Mouse (Mus musculus) bone marrow macrophage, adult 2 months (primary cell): ENCODE results near the gene Smco1. TPM values are rescaled to one million over a fixed set of nuclear protein-coding genes. Genes with fewer than 3 reads are reported as not detected.
"Not testable (repeated sequence)": the region's sequence is repeated elsewhere in the genome, so short reads cannot be mapped to it uniquely, and the experiment has no call there.

Experiments
- H3K27ac ChIP-seq: 2 replicates; pipeline ENCODE4 v1.5.1; 2012; ENCODE audit warnings: low read depth, low read length; ENCODE audit not compliant: insufficient read depth
- H3K4me1 ChIP-seq: 2 replicates; pipeline ENCODE4 v1.6.1; 2012; ENCODE audit warnings: low read length; ENCODE audit not compliant: control insufficient read depth, insufficient read depth
- H3K4me3 ChIP-seq: 2 replicates; pipeline ENCODE4 v1.5.1; 2012; ENCODE audit warnings: mild to moderate bottlenecking, low read length, moderate library complexity; ENCODE audit not compliant: insufficient read depth
- CTCF ChIP-seq: IDR thresholded peaks from 2 replicates; pipeline ENCODE4 v1.5.1; 2012; ENCODE audit warnings: low read depth, mild to moderate bottlenecking, low read length, moderate library complexity
- POLR2A ChIP-seq: IDR thresholded peaks from 2 replicates; pipeline ENCODE4 v1.6.1; 2012; ENCODE audit warnings: mild to moderate bottlenecking, low read depth, low read length, borderline replicate concordance
- polyA plus RNA-seq: library from polyadenylated mRNA; stranded (reverse); fragments of >200 nt; gene quantifications from 2 replicates; pipeline ENCODE4 v1.2.4, GENCODE M21; 2012; ENCODE audit not compliant: missing spikeins, insufficient read depth, insufficient read length

Gene Smco1
- not detected in 2 replicates for polyA plus RNA-seq

DNA sequence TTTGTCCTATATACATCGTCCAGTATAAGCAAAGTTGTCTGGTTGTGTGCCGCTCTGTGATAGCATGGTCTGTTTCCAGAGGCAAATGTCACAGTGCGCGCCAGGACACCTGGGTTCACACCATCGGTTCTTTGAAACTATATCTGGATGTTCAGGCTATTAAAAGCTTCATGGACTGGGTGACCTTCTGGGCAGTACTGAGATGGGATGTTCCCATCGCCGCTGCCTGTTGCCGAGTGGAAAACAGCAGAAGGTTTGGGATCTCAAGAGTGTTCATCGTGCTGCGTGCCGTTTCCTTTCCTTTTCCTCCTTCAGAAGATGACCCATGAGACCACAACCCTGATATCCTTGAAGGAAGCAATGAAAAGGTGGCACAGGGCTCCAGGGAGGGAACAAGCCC, at the start of gene Smco1:
Smco1 (plus strand) TSS at position 178 of the 400 bp plus-strand sequence.
- TF ChIP-seq CTCF, result no peak
- TF ChIP-seq POLR2A, result no peak

DNA sequence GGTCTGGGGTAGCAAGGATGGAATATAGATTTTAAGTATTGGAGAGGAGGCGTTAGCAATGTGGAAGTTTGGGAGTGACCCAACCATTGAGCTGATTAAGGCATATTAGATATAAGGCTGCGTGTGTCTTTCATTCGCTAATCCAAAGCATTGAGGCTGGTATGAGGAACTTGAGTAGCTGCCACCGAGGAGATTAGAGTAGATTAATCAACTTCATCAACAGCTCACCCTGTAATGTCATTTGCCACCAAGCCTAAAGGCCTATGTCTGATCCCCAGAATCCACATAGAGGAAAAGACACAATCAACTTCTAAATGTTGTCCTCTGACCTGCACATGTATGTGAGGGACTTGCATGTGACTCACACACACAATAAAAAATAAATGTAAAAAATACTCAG, 49.5 kb upstream of the Smco1 start:
- Histone ChIP-seq H3K27ac (no peak overlapping the region), H3K4me3 (no peak overlapping the region), H3K4me1 (peaks cover 3% of the 10 kb centered on the region)
- no peak for TF ChIP-seq CTCF
- no peak for TF ChIP-seq POLR2A

More for the DNA sequence above, at the start of gene Smco1:
- Histone ChIP-seq H3K4me3 (no peak within 1 kb of the TSS), H3K27ac (no peak within 1 kb of the TSS), H3K4me1 (peaks cover 13% of the 10 kb centered on the region)

DNA sequence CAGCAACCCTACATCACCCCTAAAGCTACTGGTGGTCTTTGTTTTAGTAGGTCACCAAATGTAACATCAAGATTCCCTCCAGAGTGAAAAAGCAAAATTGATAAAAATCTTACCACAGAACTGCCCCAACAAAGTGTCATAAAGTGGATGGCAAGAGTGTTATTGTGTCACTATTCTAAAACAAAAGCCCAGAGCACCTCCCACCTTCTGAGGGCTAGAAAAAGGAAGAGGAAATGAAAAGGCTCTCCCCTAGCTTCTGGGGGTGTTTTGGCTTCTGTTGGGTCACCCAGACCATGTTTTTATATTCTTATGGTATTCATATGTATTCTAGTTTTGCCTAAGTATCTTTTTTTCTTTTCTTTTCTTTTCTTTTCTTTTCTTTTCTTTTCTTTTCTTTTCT, 48.9 kb upstream of the Smco1 start:
- H3K4me3 ChIP-seq, result no peak overlapping the region
- TF ChIP-seq CTCF (no peak), POLR2A (no peak)
- H3K4me1 ChIP-seq, result peaks cover 3% of the 10 kb centered on the region
- H3K27ac ChIP-seq, result no peak overlapping the region

DNA sequence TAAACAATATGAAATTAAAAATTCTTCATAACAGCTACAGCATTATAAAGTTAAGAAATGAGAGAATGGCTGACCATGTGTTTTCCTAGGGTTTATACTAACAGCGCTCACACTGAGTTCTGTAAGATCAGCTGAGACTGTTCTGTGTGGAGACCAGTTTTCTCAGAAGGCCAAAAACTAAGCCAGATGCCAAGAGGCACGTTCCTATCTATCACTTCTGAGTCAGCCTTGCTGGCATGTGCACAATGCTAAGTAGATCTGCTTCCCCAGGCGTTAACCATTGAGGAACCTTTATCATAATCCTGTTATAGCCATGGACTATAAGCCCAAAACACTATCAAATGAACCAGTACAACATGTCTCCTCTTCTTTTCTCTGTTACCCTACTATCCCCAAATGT, 39.2 kb upstream of the Smco1 start:
- H3K4me1 ChIP-seq, H3K27ac ChIP-seq, H3K4me3 ChIP-seq: not testable (repeated sequence)

DNA sequence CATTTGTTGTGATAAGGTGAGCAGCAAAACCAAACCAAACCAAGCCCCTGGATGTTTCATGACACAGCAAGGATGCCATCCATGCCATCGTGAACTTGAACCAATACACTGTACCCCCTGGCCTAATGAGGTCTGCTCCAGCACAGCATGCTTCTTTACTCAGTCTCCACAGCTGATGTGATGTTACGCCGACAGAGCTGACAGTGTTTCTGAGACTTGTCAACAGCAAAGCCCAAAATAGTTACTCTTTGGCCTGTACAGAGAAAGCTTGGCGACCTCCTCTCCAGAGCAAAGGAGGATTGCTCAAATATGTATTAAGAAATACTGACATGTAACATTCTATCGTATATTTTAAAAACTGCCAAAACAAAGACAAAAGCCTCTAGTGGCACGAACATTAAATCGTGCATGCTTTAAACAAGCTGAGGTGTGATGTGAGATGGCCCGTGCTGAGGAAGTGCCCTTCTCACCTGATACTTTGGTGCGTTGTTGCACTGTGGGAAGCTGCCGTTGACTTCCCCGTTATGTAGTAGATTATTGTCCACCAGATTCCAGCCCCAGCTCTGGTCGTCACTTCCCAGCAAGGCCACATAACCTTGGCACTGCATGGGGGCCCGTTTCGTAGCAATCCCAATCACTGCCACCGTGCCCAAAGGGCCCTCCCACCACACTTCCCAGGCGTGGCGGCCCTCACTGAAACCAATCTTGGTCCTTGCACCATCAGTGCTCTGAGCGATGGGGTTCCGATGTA, 33.2 kb upstream of the Smco1 start:
- Histone ChIP-seq H3K27ac (no peak overlapping the region), H3K4me3 (no peak overlapping the region), H3K4me1 (peaks cover 9% of the 10 kb centered on the region; the same call in 1 of the 2 replicates)
- TF ChIP-seq POLR2A (no peak), CTCF (no peak)

DNA sequence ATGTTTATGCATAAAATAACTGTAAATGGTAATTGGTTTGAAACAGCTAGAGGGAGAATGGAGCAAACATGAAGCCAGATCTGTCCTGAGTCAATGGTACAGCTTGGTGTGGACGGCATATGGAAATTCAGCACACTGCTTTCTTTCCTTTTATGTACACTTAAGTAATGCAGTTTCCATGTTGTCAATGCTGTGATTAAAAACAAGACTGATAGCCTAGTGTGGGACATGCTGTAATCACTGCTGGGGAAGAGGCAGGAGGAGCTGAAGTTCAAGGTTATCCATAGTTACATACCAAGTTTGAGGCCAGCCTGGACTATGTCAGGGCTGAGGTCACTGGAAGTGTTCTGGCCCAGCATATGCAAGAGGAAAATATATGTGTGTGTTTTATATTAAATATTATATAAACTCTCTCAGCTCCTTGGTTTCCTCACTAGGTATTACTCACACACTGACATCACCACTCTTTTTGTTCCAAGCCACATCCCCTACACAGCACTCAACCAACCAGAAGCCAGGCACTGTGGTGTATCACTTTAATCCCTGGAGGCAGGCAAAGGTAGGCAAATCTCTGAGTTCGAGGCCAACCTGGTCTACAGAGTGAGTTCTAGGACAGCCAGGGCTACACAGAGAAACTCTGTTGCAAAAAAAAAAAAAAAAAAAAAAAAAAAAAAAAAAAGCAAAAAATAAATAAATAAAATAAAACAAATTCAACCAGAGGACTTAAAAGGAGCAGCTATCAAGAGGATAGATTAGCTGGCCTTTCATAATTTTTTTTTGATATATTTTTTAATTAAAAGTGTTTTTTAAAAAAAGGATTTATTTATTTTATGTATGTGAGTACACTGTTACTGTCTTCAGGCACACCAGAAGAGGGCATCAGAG, 31.6 kb upstream of the Smco1 start:
- peaks cover 9% of the 10 kb centered on the region; the same call in 1 of the 2 replicates for H3K4me1 ChIP-seq

DNA sequence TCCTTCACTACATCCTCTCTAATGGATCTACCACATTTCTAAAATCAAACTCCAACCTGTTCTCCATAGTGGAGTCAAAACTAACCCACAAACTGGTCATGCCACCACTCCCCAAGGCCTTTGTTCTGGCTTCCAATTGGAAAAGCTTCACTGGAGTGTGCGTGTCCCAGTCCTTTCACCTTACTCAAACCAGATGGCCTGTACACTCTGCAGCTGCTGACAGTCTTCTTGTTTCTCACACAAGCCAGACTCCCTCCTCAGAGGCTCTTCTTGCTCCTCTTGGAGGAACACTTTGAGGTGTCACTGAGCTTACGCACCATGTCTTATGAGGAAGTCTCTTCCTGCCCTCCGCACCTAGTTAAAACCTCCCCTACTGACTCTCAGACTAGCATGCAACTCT, 27.4 kb upstream of the Smco1 start:
- TF ChIP-seq POLR2A, result no peak
- H3K4me3 ChIP-seq, result no peak overlapping the region
- peaks cover 17% of the 10 kb centered on the region for H3K4me1 ChIP-seq
- no peak overlapping the region for H3K27ac ChIP-seq

More for the DNA sequence above, 31.6 kb upstream of the Smco1 start:
- Histone ChIP-seq H3K27ac (no peak overlapping the region), H3K4me3 (no peak overlapping the region)
- TF ChIP-seq POLR2A (no peak), CTCF (no peak)

DNA sequence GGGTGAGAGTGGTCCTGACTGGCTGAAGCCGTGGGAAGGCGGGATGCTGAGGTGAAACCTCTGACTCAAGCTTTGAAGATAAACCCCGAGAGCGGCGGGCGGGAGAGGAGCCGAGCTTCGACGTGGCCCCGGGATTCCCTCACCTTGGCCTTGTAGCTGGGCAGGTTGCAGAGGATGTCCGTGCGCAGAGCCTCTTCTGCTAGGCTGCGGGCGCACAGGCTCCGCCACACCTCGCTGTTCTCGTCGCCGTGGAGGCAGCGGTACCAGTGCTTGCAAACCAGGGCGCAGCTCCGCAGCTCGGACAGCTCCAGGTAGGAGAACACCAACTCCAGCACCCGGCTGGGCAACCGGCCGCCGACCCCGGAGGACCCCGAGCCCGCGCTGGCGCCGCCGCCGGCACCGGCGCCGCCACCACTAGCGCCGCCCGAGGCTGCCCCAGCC, 24.9 kb upstream of the Smco1 start:
- peaks cover 11% of the 10 kb centered on the region for H3K4me1 ChIP-seq
- H3K4me3 ChIP-seq, result peak overlapping the region; percentile 74
- TF ChIP-seq CTCF, result no peak
- no peak for TF ChIP-seq POLR2A
- peak overlapping the region; percentile 13 for H3K27ac ChIP-seq

DNA sequence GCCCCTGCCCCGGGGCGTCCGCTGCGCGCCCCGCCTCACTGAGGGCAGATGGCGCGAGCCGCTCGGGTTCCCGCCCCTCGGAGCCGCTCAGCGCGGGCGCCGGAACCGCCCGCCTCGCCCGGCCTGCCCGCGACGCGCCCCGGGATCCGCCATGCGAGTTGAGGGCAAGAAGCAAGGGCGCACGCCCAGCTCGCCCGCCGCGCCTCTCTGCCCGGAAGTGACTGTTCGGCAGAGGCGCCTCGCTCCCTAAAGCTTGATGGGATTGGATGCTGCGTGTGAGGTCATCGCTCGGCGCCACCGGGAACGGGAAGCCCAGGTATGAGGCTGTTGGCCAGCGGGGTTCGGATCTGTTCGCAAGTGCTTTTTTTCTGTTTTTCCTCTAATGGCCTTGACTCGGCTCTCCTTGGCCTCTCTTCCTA, 24.3 kb upstream of the Smco1 start, which contains the start of the genes Fbxo45 and Wdr53:
Fbxo45 (minus strand) TSS at position 207 of the 419 bp plus-strand sequence.
Wdr53 (plus strand) TSS at position 276 of the 419 bp plus-strand sequence.
- Histone ChIP-seq H3K27ac (peak within 1 kb of the TSS; percentile 70), H3K4me1 (peaks cover 8% of the 10 kb centered on the region), H3K4me3 (peak within 1 kb of the TSS; percentile 74)
- TF ChIP-seq POLR2A (no peak), CTCF (no peak)

DNA sequence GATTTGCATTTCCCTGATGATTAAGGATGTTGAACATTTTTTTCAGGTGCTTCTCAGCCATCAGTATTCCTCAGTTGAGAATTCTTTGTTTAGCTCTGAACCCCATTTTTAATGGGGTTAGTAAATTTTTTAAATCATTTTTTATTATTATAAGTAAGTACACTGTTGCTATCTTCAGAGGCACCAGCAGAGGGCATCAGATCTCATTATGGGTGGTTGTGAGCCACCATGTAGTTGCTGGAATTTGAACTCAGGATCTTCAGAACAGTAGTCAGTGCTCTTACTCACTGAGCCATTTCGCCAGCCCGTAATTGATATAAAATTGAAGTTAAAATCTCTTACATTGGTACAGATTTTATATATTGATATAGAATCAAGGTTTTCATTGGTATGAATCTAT, 7.0 kb upstream of the Smco1 start:
- not testable (repeated sequence) for H3K4me3 ChIP-seq, H3K4me1 ChIP-seq

More for the DNA sequence above, 7.0 kb upstream of the Smco1 start:
- not testable (repeated sequence) for H3K27ac ChIP-seq
